Mouse (Mus musculus) gastrocnemius, adult 2 months (tissue): ENCODE data around the gene Prss56. TPM values are rescaled to one million over a fixed set of nuclear protein-coding genes. Genes with fewer than 3 reads are reported as not detected.

Source experiments
- DNase-seq: peaks from one replicate; pipeline ENCODE4 v3.0.0; 2022
- H3K27ac ChIP-seq: fragments of 200-600 bp; 2 replicates; pipeline ENCODE4 v1.8.1; 2022; ENCODE audit warnings: mild to moderate bottlenecking
- H3K4me3 ChIP-seq: fragments of 200-600 bp; 2 replicates; pipeline ENCODE4 v1.8.1; 2022; ENCODE audit warnings: mild to moderate bottlenecking, moderate library complexity
- CTCF ChIP-seq: fragments of 200-600 bp; IDR thresholded peaks from 2 replicates; pipeline ENCODE4 v1.8.1; 2022; ENCODE audit warnings: antibody characterized with exemption, mild to moderate bottlenecking, moderate library complexity
- intact Hi-C: fragments of 180-260 bp; cut with DNase I; formaldehyde crosslinking; loops from one replicate; pipeline ENCODE4 v1.15.1; 2025
- total RNA-seq, 2 experiments: library from RNA; stranded (reverse); gene quantifications; 2 replicates each; pipeline ENCODE4 v1.2.3; 2021

Prss56 gene
- total RNA-seq, 2 experiments from 2014 or later: not detected

DNA sequence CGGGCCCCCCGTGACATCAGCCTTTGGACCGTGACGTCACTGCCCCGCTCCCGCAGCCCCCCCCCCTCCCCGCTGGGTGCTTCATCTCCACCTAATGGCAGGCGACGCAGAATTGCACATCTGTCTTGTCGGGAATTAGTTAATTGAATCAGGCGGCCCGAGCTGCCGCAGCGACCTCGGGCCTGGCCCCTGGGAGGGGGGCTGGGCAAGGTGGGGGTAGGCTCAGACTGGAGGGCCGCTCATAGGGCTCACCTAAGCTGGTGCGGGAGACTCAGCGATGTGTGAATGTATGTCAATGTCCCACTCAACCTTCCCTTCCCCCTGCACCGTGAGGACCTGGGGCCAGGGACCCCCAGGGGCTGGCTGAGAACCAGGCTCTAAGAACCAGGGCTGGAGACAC lies 12.7 kb upstream of the Prss56 start:
- intact Hi-C loops: no loop called here
- no peak for DNase-seq
- TF ChIP-seq CTCF: no peak

DNA sequence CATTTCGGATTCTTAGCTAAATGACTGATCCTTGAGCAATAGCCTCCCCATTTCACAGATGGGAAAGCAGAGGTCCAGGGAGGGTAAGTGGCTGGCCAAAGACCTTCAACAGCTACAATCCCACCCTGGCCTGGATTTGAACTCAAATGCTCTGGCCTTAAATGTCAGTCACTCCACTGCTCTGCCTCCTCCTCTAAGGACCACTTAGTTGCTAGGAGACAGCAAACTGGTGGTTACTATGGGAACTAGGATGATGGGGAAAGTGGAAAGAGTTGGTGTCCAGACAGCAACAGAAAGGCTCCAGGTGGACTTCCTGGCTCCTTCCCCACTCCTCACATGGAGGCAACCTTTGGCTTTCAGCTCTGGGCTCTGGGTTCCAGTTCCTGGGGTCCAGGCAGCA lies 11.8 kb upstream of the Prss56 start:
- Histone ChIP-seq H3K27ac (no peak overlapping the region), H3K4me3 (no peak overlapping the region)
- no peak for TF ChIP-seq CTCF
- intact Hi-C loops: no loop called here
- DNase-seq: no peak

More for the DNA sequence above, 12.7 kb upstream of the Prss56 start:
- Histone ChIP-seq H3K4me3 (no peak overlapping the region), H3K27ac (no peak overlapping the region)

DNA sequence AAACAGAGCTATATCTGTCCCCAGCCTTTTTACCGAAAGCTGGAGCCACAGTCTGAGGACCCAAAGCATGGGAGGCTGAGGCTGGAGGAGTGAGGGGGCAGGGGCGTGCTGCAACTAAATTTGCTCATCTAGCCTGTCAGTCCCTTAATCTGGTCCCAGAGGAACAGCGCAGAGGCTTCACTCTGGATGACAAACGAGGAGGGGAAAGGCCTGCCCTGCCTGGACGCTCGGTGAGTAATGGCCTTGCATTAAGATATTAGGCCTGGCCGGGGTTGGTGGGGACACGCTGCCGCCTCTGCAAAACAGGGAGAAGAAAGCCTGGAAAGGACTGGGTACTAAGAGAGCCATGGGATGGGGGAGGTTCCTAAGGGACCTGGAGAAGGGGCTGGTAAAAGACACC lies 10.8 kb upstream of the Prss56 start:
- intact Hi-C loops: no loop called here
- no peak overlapping the region for H3K27ac ChIP-seq
- no peak for TF ChIP-seq CTCF
- no peak for DNase-seq
- no peak overlapping the region for H3K4me3 ChIP-seq

DNA sequence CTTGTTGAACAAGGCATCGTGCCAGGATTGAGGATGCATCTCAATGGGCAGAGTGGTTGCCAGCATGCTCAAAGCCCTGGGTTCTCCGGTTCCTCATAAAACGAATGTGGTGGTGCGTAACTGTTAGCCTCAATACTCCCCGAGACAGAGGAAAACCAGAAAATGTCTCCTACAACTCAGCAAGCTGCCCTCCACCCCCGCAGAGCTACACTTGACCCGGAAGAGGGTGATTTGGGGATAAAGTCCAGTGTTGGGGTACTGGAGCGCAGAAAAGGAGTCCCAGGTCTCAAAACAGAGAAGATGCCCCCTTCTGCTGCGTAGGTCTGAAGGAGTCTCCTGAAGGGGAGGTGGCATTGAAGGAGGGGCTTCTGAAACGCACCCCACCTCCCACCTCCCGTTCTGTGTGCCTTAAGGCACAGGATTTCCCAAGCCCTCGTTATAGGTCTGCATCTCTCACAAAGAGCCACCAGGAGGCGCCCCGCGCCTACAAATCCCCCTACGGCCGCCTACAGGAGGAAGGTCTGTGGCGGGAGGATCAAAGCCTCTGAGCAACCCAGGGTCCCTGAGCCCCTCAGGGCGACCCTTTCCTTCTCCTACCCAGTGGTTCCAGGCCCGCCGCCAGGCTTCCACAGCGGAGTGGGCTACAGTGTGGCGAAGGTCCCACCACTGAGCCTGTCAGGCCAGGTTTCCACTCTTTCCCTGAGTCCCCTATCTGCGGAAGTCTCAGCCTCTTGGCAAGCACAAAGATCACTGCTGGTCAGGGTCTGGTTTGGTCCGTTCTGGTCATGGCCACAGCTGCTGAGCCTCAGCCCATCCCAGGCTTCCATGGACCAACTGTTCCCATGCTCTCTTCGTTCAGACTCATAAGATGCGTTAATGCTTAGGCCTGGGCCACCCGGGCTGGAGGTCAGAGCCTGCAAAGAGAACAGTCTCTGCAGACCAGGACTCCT lies 8.8 kb upstream of the Prss56 start:
- TF ChIP-seq CTCF: peak; percentile 85
- DNase-seq: peak; percentile 72
- Histone ChIP-seq H3K4me3 (no peak overlapping the region), H3K27ac (no peak overlapping the region)
- intact Hi-C loops: loop anchor here (1.0 kb wide), 1 partner anchor 32 kb away; no protein-coding TSS in a partner anchor

DNA sequence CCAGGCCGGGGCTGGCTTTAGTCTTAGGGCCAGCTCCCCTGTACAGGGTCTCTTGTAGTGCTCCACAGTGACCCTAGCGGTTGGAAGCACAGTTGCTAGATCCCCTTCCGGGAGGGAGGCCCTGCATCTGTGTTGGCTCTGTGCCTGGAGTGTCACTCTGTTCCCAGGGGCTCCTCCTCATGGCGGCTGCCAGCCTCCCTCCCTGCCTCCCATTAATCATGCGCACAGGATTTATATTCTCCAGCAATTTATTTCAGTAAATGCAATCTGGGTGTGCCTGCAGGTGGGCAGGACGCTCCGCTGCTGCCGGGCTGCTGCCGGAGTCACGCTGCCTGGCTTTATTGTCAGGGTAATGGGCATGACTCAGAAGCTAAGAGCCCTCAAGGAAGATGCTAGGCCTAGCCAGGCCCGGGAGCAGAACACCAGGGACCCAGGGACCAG lies 7.2 kb upstream of the Prss56 start:
- no peak overlapping the region for H3K4me3 ChIP-seq
- H3K27ac ChIP-seq: no peak overlapping the region
- peak; percentile 21; the same call in 1 of the 2 replicates for TF ChIP-seq CTCF
- DNase-seq: peak; percentile 51
- intact Hi-C loops: no loop called here

DNA sequence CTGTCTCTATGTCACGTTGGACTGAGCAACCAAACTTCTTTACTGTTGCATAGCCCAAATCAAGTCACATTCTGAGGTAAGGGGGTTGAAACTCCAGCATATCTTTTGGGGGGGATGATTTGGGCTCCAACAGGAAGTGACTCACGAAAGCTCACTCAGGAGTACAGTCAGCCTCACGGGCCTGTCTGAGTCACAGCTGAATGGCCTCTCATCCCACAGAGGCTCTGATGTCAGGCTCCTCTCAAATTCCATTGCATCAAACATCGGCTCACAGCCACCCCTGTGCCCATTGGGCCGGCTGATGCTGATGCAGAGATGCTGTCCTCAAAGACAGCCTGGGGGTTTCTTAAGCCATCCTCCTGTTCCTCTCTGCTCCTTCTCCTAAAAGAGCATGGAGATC lies 2.2 kb upstream of the Prss56 start:
- no peak for TF ChIP-seq CTCF
- no peak for DNase-seq
- no peak overlapping the region for H3K27ac ChIP-seq
- intact Hi-C loops: loop anchor here (10.0 kb wide), 1 partner anchor 536 kb away; no protein-coding TSS in a partner anchor
- H3K4me3 ChIP-seq: no peak overlapping the region

DNA sequence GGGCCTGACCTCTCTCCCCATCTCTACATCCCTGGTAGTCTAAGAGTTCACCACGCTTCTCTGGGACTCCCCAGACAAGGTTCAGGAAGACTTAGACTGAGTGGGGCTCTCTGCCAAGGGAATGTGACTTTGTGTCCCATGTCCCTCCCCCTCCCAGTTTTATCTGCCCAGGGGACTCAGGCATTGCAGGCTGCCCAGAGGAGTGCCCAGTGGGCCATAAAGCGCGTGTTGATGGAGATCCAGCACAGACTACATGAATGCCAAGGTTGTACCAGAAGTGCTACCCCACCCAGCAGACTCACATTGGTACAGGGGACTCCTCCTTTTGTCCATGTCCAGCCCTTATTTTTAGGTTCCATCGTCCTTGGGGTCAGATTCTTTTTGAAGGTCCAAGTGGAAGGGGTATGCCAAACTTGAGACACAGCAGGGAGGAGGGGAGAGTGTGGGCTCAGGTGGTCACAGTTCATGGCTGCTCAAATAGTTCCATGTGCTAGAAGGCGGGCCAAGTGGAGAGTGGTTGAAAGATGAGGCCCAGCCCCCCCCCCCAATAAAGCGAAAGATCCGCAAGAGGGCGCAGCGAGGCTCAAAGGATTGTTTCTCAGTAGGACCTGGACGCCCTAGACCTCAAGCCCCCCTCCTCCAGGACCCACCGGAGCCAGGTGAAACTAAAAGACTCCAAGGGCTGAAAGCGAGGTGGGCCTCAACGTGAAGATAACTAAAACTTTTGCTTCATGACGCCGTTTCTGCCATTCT lies 1.1 kb downstream of the Prss56 start:
- H3K27ac ChIP-seq: no peak overlapping the region
- H3K4me3 ChIP-seq: peak overlapping the region; percentile 47
- no peak for TF ChIP-seq CTCF
- no peak for DNase-seq
- intact Hi-C loops: loop anchor here (10.0 kb wide), 1 partner anchor 539 kb away; no protein-coding TSS in a partner anchor

DNA sequence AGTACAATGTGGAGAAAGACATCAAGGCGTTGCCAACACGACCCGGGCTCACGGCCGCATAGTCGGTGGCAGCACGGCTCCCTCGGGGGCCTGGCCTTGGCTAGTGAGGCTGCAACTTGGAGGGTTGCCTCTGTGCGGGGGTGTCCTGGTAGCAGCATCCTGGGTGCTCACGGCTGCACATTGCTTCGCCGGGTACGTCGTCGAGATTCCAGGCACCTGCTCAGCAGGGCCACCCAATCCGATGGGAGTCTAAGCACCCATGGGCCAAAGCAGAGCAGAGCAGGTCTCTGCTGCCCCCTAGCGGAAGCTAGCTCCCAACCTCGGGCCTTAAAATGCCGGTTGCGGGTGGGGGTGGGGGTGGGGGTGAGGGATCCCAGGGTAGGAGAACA lies 1.6 kb downstream of the Prss56 start:
- Histone ChIP-seq H3K4me3 (peak overlapping the region; percentile 47), H3K27ac (no peak overlapping the region)
- TF ChIP-seq CTCF: peak; percentile 72
- intact Hi-C loops: loop anchor here (5.0 to 10.0 kb wide), 2 partner anchors 540 to 567 kb away; no protein-coding TSS in a partner anchor
- DNase-seq: peak; percentile 83

DNA sequence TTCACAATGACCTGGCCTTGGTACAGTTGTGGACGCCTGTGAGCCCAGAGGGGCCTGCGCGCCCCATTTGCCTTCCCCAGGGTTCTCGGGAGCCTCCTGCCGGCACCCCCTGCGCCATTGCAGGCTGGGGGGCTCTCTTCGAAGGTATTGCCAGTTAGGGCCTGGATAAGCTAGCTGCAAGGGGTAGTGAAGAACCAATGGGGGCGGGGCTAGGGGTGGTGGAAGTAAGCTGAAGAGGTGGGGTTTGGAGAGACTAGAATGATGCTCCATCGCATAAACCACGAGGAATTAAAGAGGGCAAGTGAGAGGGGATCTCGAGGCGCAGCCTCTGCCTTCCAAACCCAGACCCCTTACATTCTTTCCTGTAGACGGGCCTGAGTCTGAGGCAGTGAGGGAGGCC lies 2.4 kb downstream of the Prss56 start:
- no peak overlapping the region for H3K27ac ChIP-seq
- TF ChIP-seq CTCF: no peak
- intact Hi-C loops: loop anchor here (5.0 to 10.0 kb wide), 2 partner anchors 541 to 568 kb away; no protein-coding TSS in a partner anchor
- H3K4me3 ChIP-seq: no peak overlapping the region
- no peak for DNase-seq

DNA sequence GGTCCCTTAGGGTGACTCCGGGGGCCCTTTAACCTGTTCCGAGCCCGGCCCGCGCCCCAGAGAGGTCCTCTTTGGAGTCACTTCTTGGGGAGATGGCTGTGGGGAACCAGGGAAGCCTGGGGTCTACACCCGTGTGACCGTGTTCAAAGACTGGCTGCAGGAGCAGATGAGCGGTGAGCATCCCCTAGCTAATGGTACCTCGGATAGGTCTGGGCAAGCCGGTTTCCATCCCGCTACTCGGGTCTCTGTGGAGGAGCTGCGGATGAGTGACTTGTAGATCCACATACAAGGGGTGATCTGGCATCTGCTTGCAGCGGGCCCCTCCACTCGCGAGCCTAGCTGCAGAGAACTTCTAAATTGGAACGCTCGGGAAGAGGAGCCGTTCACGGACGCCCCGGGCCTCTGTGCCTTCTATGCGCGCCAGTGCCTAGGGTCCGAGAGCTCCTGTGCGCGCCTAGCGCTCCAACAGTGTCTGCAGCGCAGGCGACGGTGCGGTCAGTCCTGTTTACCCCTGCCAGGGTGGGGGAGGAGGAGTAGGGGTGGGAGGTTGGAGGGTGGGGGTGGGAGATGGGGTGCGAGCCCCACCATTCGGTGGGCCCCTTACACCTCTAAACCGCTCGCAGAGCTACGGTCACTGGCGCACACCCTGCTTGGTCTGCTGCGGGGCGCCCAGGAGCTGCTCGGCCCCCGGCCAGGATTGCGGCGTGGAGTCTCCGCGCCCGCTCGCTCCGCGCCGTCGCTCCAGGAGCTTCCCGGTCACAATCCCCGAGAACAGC lies 3.3 kb downstream of the Prss56 start:
- Histone ChIP-seq H3K27ac (0 out of 2 replicates have a peak overlapping the region, but pooled peaks have one; percentile 20), H3K4me3 (peak overlapping the region; percentile 79)
- DNase-seq: no peak
- TF ChIP-seq CTCF: no peak
- intact Hi-C loops: loop anchor here (2.0 to 10.0 kb wide), 3 partner anchors 88 to 569 kb away; no protein-coding TSS in a partner anchor

DNA sequence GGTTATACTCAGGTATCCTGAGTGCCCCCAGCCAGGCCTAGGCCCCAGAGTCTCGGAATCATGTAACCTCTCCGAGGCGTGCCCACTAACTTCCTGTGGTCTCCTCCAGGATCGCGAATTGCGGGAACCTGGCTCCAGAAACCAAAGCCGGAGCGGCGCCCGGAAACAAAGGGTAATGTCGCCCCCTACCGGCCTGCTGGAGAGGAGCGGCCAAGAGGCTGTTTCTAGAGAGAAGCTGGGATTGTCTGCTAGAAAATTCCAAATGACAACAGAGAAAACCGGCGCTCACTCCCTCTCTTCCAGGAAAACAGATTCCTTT lies 3.9 kb downstream of the Prss56 start:
- TF ChIP-seq CTCF: peak; percentile 89
- Histone ChIP-seq H3K4me3 (peak overlapping the region; percentile 79), H3K27ac (0 out of 2 replicates have a peak overlapping the region, but pooled peaks have one; percentile 20)
- DNase-seq: peak; percentile 78
- intact Hi-C loops: loop anchor here (2.0 to 10.0 kb wide), 3 partner anchors 88 to 570 kb away; no protein-coding TSS in a partner anchor

DNA sequence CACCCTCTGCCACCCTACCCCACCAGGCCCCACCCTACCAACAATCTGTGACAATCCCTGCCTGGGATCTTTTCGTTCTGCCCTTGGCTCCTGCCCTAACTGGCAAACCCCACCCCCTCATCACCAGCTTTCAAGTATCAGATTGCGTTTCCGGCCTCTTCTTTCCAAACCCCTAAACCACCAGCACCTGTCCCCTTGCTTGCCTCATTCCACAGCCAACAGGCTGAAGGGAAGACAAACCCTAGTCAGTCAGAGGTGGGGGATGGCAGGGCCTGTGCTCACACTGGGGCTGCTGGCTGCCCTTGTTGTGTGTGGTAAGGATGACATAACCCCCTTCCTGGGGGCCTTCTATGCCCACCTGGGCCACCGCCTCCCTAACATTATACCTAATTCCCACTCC lies 7.3 kb downstream of the Prss56 start, which contains the start of gene Chrnd:
Chrnd (plus strand) TSS at position 179 of the 400 bp plus-strand sequence.
- TF ChIP-seq CTCF: no peak
- no peak within 1 kb of the TSS for H3K4me3 ChIP-seq
- DNase-seq: peak; percentile 44
- intact Hi-C loops: no loop called here
- no peak within 1 kb of the TSS for H3K27ac ChIP-seq
